ENCODE assay signal across 8 mouse cellular contexts in the genomic region with DNA sequence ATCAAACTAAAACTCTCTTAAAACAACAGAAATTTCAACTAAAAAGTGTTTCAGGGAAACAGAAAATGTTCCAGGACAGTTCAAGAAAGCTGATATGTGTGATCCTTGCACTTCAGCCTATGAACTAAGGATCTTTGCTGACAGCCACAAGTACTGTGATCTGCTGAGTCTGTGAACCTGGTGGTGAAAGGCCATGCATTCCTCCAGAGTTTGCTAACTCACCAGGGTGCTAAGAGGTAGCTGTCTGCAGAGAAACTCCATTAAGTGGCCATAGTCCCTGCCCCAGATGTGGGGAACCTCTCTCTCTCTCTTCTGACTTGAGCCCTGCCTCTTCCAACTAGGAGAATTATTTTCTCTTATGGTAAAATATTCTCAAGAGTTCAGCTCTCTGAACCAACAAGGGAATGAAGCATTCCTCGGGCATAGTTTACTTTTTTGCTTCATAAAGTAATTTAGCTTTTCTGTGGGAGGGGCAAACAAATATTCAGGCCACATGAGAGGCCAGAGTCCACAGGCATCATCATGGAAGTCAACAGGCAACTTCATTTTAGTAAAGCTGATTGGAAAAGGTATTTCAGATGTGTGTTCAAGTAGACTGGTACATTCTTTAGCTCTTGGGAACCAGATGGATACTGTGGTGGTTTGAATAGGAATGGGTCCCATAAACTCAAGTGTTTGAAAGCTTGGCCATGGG.
A peak's percentile ranks its signal among the peaks of the same experiment; 100 is the strongest.
DNase-seq lines count a peak whose midpoint lies in the region; ATAC-seq and TF ChIP-seq lines count a peak whose summit lies in the region.
"Not testable (repeated sequence)": the region's sequence is repeated elsewhere in the genome, so short reads cannot be mapped to it uniquely, and the experiment has no call there.

No protein-coding gene starts in this region.

- peak; percentile 61; the same call in 1 of the 2 replicates for ATAC-seq in heart, embryonic 11.5 days (replicated peaks; ENCODE audit: insufficient number of reproducible peaks, low FRiP score, low TSS enrichment)
- peak; percentile 56 for ATAC-seq in intestine, embryonic 15.5 days
- ATAC-seq in intestine, postnatal 0 days: peak; percentile 78
- 0 out of 2 replicates have a peak, but pooled peaks have one; percentile 46 for ATAC-seq in kidney, embryonic 16.5 days (ENCODE audit: low FRiP score, low TSS enrichment)

- not testable (repeated sequence) for H3K4me2 ChIP-seq in heart, embryonic 11.5 days; intestine, embryonic 15.5 days (replicated peaks); intestine, postnatal 0 days (replicated peaks; ENCODE audit: low read depth); kidney, embryonic 16.5 days (replicated peaks; ENCODE audit: low read depth, low read length)

- not testable (repeated sequence) for H3K9me3 ChIP-seq in heart, embryonic 11.5 days (replicated peaks; ENCODE audit: control insufficient read depth, low read length); intestine, embryonic 15.5 days; intestine, postnatal 0 days (ENCODE audit: control insufficient read depth); kidney, embryonic 16.5 days (ENCODE audit: low read length)

- not testable (repeated sequence) for H3K4me3 ChIP-seq in heart, embryonic 11.5 days (ENCODE audit: low read depth, low read length); intestine, embryonic 15.5 days (replicated peaks); intestine, postnatal 0 days (ENCODE audit: low read depth, low read length); kidney, adult 2 months (ENCODE audit: insufficient read depth, low read depth, low read length); kidney, embryonic 16.5 days (ENCODE audit: low read length)

- peak; percentile 56 for DNase-seq in kidney, adult 2 months
- peak; percentile 63 for DNase-seq in kidney, adult 9 months
- peak; percentile 23 for DNase-seq in kidney, postnatal 14 days
- peak; percentile 27 for DNase-seq in large intestine, adult 2 months (ENCODE audit: low read depth, low spot score)

- H3K9ac ChIP-seq in heart, embryonic 11.5 days (ENCODE audit: low read depth, low read length); intestine, embryonic 15.5 days; intestine, postnatal 0 days (ENCODE audit: low read depth, low read length); kidney, embryonic 16.5 days (replicated peaks; ENCODE audit: low read length): not testable (repeated sequence)

- not testable (repeated sequence) for TF ChIP-seq CTCF in intestine, postnatal 0 days (IDR thresholded peaks at IDR 0.05; ENCODE audit: low read depth); kidney, adult 2 months (conservative IDR thresholded peaks at IDR 0.05; ENCODE audit: insufficient read depth, insufficient read length, low read depth, low read length)

- not testable (repeated sequence) for H3K27me3 ChIP-seq in heart, embryonic 11.5 days (ENCODE audit: control insufficient read depth, insufficient read depth, low read length); intestine, embryonic 15.5 days (replicated peaks); intestine, postnatal 0 days (replicated peaks; ENCODE audit: control insufficient read depth, insufficient read depth, low read length); kidney, adult 2 months (replicated peaks; ENCODE audit: control insufficient read depth, insufficient read depth, low read length); kidney, embryonic 16.5 days (ENCODE audit: insufficient read depth, low read length)

- H3K4me1 ChIP-seq in heart, embryonic 11.5 days (ENCODE audit: control insufficient read depth, insufficient read depth, low read length); intestine, embryonic 15.5 days (replicated peaks); intestine, postnatal 0 days (replicated peaks; ENCODE audit: control insufficient read depth, insufficient read depth, low read length); kidney, adult 2 months (ENCODE audit: control insufficient read depth, insufficient read depth, low read length); kidney, embryonic 16.5 days (ENCODE audit: insufficient read depth, low read length): not testable (repeated sequence)

- H3K27ac ChIP-seq in heart, embryonic 11.5 days (ENCODE audit: low read depth, low read length); intestine, embryonic 15.5 days; intestine, postnatal 0 days (ENCODE audit: low read depth, low read length): not testable (repeated sequence)
- H3K27ac ChIP-seq in kidney, adult 2 months (ENCODE audit: insufficient read depth, low read depth, low read length): peak overlapping the region; percentile 87
- H3K27ac ChIP-seq in kidney, embryonic 16.5 days (ENCODE audit: low read length): peak overlapping the region; percentile 56; the same call in 1 of the 2 replicates

- WGBS in heart, embryonic 11.5 days (ENCODE audit: insufficient replicate concordance): 64% methylated on average over 1 of the region's 1 CpGs
- 16% methylated on average over 1 of the region's 1 CpGs for WGBS in intestine, embryonic 15.5 days
- 24% methylated on average over 1 of the region's 1 CpGs for WGBS in intestine, postnatal 0 days
- 41% methylated on average over 1 of the region's 1 CpGs for WGBS in kidney, adult 2 months
- WGBS in kidney, embryonic 16.5 days: 40% methylated on average over 1 of the region's 1 CpGs
- WGBS in large intestine, adult 2 months: 25% methylated on average over 1 of the region's 1 CpGs

- H3K36me3 ChIP-seq in heart, embryonic 11.5 days (ENCODE audit: control insufficient read depth, insufficient read depth, low read length); intestine, embryonic 15.5 days; intestine, postnatal 0 days (ENCODE audit: control insufficient read depth, insufficient read depth); kidney, adult 2 months (ENCODE audit: control insufficient read depth, insufficient read depth, low read length); kidney, embryonic 16.5 days (ENCODE audit: insufficient read depth, low read length): not testable (repeated sequence)

- TF ChIP-seq POLR2A in kidney, adult 2 months (IDR thresholded peaks at IDR 0.05; ENCODE audit: low read depth, low read length): not testable (repeated sequence)
